Mouse (Mus musculus) midbrain, embryonic 16.5 days (tissue): ENCODE data around the gene Lifr. TPM values are rescaled to one million over a fixed set of nuclear protein-coding genes. Genes with fewer than 3 reads are reported as not detected.

ENCODE experiments used
- ATAC-seq: fragments of 200-750 bp; cut with Nextera tagmentation; 2 replicates; pipeline ENCODE4 v1.8.0; 2017; ENCODE audit warnings: moderate TSS enrichment
- H3K27ac ChIP-seq: fragments of 300-500 bp; sonication (generic); 2 replicates; pipeline ENCODE4 v1.5.1; 2014; ENCODE audit warnings: mild to moderate bottlenecking, low read length, mixed read lengths
- H3K27me3 ChIP-seq: fragments of 300-500 bp; sonication (generic); 2 replicates; pipeline ENCODE4 v1.6.1; 2014; ENCODE audit warnings: low read depth, low read length, mixed read lengths; ENCODE audit not compliant: control insufficient read depth, insufficient read depth
- H3K36me3 ChIP-seq: fragments of 300-500 bp; sonication (generic); 2 replicates; pipeline ENCODE4 v1.6.1; 2014; ENCODE audit warnings: mild to moderate bottlenecking, low read length, moderate library complexity, mixed read lengths; ENCODE audit not compliant: control insufficient read depth, insufficient read depth
- H3K4me1 ChIP-seq: fragments of 300-500 bp; sonication (generic); 2 replicates; pipeline ENCODE4 v1.6.1; 2014; ENCODE audit warnings: mild to moderate bottlenecking, low read length, mixed read lengths; ENCODE audit not compliant: control insufficient read depth, insufficient read depth
- H3K4me2 ChIP-seq: fragments of 300-500 bp; sonication (generic); 2 replicates; pipeline ENCODE4 v1.6.1; 2014; ENCODE audit warnings: mild to moderate bottlenecking, low read length, mixed read lengths
- H3K4me3 ChIP-seq: fragments of 300-500 bp; sonication (generic); 2 replicates; pipeline ENCODE4 v1.5.1; 2014; ENCODE audit warnings: low read depth, mild to moderate bottlenecking, low read length, moderate library complexity, mixed read lengths
- H3K9ac ChIP-seq: fragments of 300-500 bp; sonication (generic); 2 replicates; pipeline ENCODE4 v1.6.1; 2014; ENCODE audit warnings: low read depth, low read length, mixed read lengths
- H3K9me3 ChIP-seq: fragments of 300-500 bp; sonication (generic); replicated peaks from 2 replicates; pipeline ENCODE4 v1.6.1; 2014; ENCODE audit warnings: mild to moderate bottlenecking, low read length, mixed read lengths; ENCODE audit not compliant: control insufficient read depth, poor library complexity, severe bottlenecking
- WGBS: fragments of 180-500 bp; shearing (Covaris S2); extraction: QIAGEN DNeasy Blood & Tissue Kit; methylation state at CpG from one replicate; pipeline ENCODE4 v1.1.7; 2014; 5-methylcytosine and 5-hydroxymethylcytosine counted together
- polyA plus RNA-seq: library from polyadenylated mRNA; unstranded; fragments of >200 nt; fragmentation: Nextera tagmentation; extraction: Ambion mirVana; gene quantifications from 2 replicates; pipeline ENCODE4 v1.2.1, GENCODE M21; 2015

Gene Lifr
- polyA plus RNA-seq, 1 experiment from 2014 or later: 9.5 TPM

- Histone ChIP-seq H3K4me2 (no peak overlapping the region), H3K27ac (no peak overlapping the region), H3K36me3 (no peaks in the 10 kb centered on the region), H3K27me3 (no peaks in the 10 kb centered on the region), H3K4me1 (no peaks in the 10 kb centered on the region), H3K9me3 (no peaks in the 10 kb centered on the region), H3K9ac (no peak overlapping the region), H3K4me3 (no peak overlapping the region)
- ATAC-seq: no peak
- WGBS: 54% methylated on average over 3 of the region's 3 CpGs
These were observed 26.3 kb downstream of the Lifr start for GRCm38 (mm10) chr15:7116699-7117098.

- Histone ChIP-seq H3K27ac (no peak overlapping the region), H3K36me3 (no peaks in the 10 kb centered on the region), H3K9me3 (no peaks in the 10 kb centered on the region), H3K4me1 (no peaks in the 10 kb centered on the region), H3K27me3 (no peaks in the 10 kb centered on the region), H3K4me2 (no peak overlapping the region), H3K4me3 (no peak overlapping the region), H3K9ac (no peak overlapping the region)
- no peak for ATAC-seq
- 79% methylated on average over 6 of the region's 6 CpGs for WGBS
These were observed 27.5 kb downstream of the Lifr start for GRCm38 (mm10) chr15:7117944-7118343.

GRCm38 (mm10) chr15:7118849-7119248 lies 28.4 kb downstream of the Lifr start:
- Histone ChIP-seq H3K36me3 (no peaks in the 10 kb centered on the region), H3K9me3 (no peaks in the 10 kb centered on the region), H3K4me1 (no peaks in the 10 kb centered on the region), H3K4me2 (no peak overlapping the region), H3K4me3 (no peak overlapping the region), H3K27ac (no peak overlapping the region), H3K9ac (no peak overlapping the region), H3K27me3 (no peaks in the 10 kb centered on the region)
- WGBS: 47% methylated on average over 5 of the region's 5 CpGs
- ATAC-seq: peak; percentile 71

- no peak overlapping the region for H3K27ac ChIP-seq
- no peaks in the 10 kb centered on the region for H3K9me3 ChIP-seq
- ATAC-seq: no peak
- H3K36me3 ChIP-seq: no peaks in the 10 kb centered on the region
- no peak overlapping the region for H3K4me3 ChIP-seq
- no peaks in the 10 kb centered on the region for H3K27me3 ChIP-seq
- no peaks in the 10 kb centered on the region for H3K4me1 ChIP-seq
- H3K9ac ChIP-seq: no peak overlapping the region
- 80% methylated on average over 8 of the region's 8 CpGs for WGBS
- no peak overlapping the region for H3K4me2 ChIP-seq
These were observed 29.6 kb downstream of the Lifr start for GRCm38 (mm10) chr15:7119930-7120512.

- no peak overlapping the region for H3K4me2 ChIP-seq
- no peaks in the 10 kb centered on the region for H3K4me1 ChIP-seq
- no peak overlapping the region for H3K4me3 ChIP-seq
- ATAC-seq: no peak
- H3K27me3 ChIP-seq: no peaks in the 10 kb centered on the region
- no peak overlapping the region for H3K9ac ChIP-seq
- no peak overlapping the region for H3K27ac ChIP-seq
- H3K9me3 ChIP-seq: no peaks in the 10 kb centered on the region
- WGBS: 51% methylated on average over 5 of the region's 5 CpGs
- H3K36me3 ChIP-seq: no peaks in the 10 kb centered on the region
These were observed 33.5 kb downstream of the Lifr start for GRCm38 (mm10) chr15:7123781-7124450.

- no peak for ATAC-seq
- Histone ChIP-seq H3K27me3 (no peaks in the 10 kb centered on the region), H3K4me2 (no peak overlapping the region), H3K27ac (no peak overlapping the region), H3K4me3 (no peak overlapping the region), H3K4me1 (peaks cover 10% of the 10 kb centered on the region; the same call in 1 of the 2 replicates), H3K9ac (no peak overlapping the region), H3K9me3 (no peaks in the 10 kb centered on the region), H3K36me3 (no peaks in the 10 kb centered on the region)
- WGBS: 53% methylated on average over 1 of the region's 1 CpGs
These were observed 35.8 kb downstream of the Lifr start for GRCm38 (mm10) chr15:7126171-7126570.

- H3K4me3 ChIP-seq: peak overlapping the region; percentile 85
- H3K9me3 ChIP-seq: no peaks in the 10 kb centered on the region
- H3K4me1 ChIP-seq: peaks cover 10% of the 10 kb centered on the region; the same call in 1 of the 2 replicates
- H3K36me3 ChIP-seq: no peaks in the 10 kb centered on the region
- H3K9ac ChIP-seq: peak overlapping the region; percentile 87
- ATAC-seq: peak; percentile 26; the same call in 1 of the 2 replicates
- 3% methylated on average over 18 of the region's 18 CpGs for WGBS
- peak overlapping the region; percentile 85 for H3K4me2 ChIP-seq
- H3K27ac ChIP-seq: peak overlapping the region; percentile 82
- 0 out of 2 replicates have a peak, but pooled peaks cover 2% of the 10 kb centered on the region for H3K27me3 ChIP-seq
These were observed 38.3 kb downstream of the Lifr start for GRCm38 (mm10) chr15:7128627-7129126.

- Histone ChIP-seq H3K27me3 (0 out of 2 replicates have a peak, but pooled peaks cover 2% of the 10 kb centered on the region), H3K36me3 (no peaks in the 10 kb centered on the region), H3K4me2 (peak overlapping the region; percentile 85), H3K9me3 (no peaks in the 10 kb centered on the region), H3K4me1 (peaks cover 10% of the 10 kb centered on the region; the same call in 1 of the 2 replicates), H3K4me3 (peak overlapping the region; percentile 85), H3K27ac (peak overlapping the region; percentile 82), H3K9ac (peak overlapping the region; percentile 87)
- WGBS: under 1% methylated on average over 98 of the region's 116 CpGs
- peak; percentile 93 for ATAC-seq
These were observed 38.9 kb downstream of the Lifr start for GRCm38 (mm10) chr15:7129127-7129943.
